Mouse (Mus musculus) kidney, embryonic 16.5 days (tissue): Measurements from ENCODE around the gene Tex21. TPM values are rescaled to one million over a fixed set of nuclear protein-coding genes. Genes with fewer than 3 reads are reported as not detected.
A peak's percentile ranks its signal among the peaks of the same experiment; 100 is the strongest.

Experiments
- ATAC-seq: fragments of 200-750 bp; cut with Nextera tagmentation; 2 replicates; pipeline ENCODE4 v1.8.0; 2017; ENCODE audit warnings: moderate TSS enrichment; ENCODE audit not compliant: low FRiP score, low TSS enrichment
- H3K27ac ChIP-seq: fragments of 300-500 bp; sonication (generic); 2 replicates; pipeline ENCODE4 v1.5.1; 2014; ENCODE audit warnings: low read length
- H3K27me3 ChIP-seq: fragments of 300-500 bp; sonication (generic); 2 replicates; pipeline ENCODE4 v1.6.1; 2014; ENCODE audit warnings: low read length, control low read depth, mixed read lengths; ENCODE audit not compliant: insufficient read depth
- H3K36me3 ChIP-seq: fragments of 300-500 bp; sonication (generic); 2 replicates; pipeline ENCODE4 v1.6.1; 2014; ENCODE audit warnings: low read length, control low read depth, mixed read lengths; ENCODE audit not compliant: insufficient read depth
- H3K4me1 ChIP-seq: fragments of 300-500 bp; sonication (generic); 2 replicates; pipeline ENCODE4 v1.6.1; 2014; ENCODE audit warnings: low read length, control low read depth, mixed read lengths; ENCODE audit not compliant: insufficient read depth
- H3K4me2 ChIP-seq: fragments of 300-500 bp; sonication (generic); replicated peaks from 2 replicates; pipeline ENCODE4 v1.6.1; 2014; ENCODE audit warnings: low read depth, low read length
- H3K4me3 ChIP-seq: fragments of 300-500 bp; sonication (generic); 2 replicates; pipeline ENCODE4 v1.5.1; 2014; ENCODE audit warnings: mild to moderate bottlenecking, low read length
- H3K9ac ChIP-seq: fragments of 300-500 bp; sonication (generic); replicated peaks from 2 replicates; pipeline ENCODE4 v1.6.1; 2014; ENCODE audit warnings: low read length
- H3K9me3 ChIP-seq: fragments of 300-500 bp; sonication (generic); 2 replicates; pipeline ENCODE4 v1.6.1; 2016; ENCODE audit warnings: low read length, control low read depth
- WGBS: fragments of 180-500 bp; shearing (Covaris S2); extraction: QIAGEN DNeasy Blood & Tissue Kit; methylation state at CpG from one replicate; pipeline ENCODE4 v1.1.7; 2014; 5-methylcytosine and 5-hydroxymethylcytosine counted together
- polyA plus RNA-seq: library from polyadenylated mRNA; unstranded; fragments of >200 nt; fragmentation: Nextera tagmentation; extraction: Ambion mirVana; gene quantifications from 2 replicates; pipeline ENCODE4 v1.2.1, GENCODE M21; 2015

Tex21 gene
- polyA plus RNA-seq, 1 experiment from 2014 or later = 0.10 TPM

DNA sequence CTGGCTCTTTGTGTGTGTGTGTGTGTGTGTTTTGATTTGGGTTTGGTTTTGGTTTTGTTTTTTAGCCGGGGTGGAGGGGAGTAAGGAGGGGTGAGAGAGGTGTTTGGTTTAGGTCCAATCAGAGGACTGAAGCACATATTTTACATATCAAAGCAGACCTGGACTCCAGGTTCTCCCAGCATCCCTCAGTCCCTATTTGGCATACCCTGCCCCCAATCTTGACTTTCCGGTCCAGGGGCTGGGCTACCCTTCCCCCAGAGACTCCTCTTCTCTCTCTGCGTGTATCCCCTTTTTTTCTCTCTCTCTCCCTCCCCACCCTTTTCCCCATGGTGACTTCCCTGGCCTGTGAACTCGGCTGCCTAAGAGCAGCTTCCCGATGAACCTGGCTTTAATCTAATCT lies 31.4 kb downstream of the Tex21 start:
- Histone ChIP-seq H3K27ac (no peak overlapping the region), H3K4me3 (no peak overlapping the region), H3K4me1 (no peaks in the 10 kb centered on the region; the same call in 1 of the 2 replicates), H3K9me3 (no peaks in the 10 kb centered on the region), H3K27me3 (no peaks in the 10 kb centered on the region), H3K9ac (no peak overlapping the region), H3K4me2 (no peak overlapping the region), H3K36me3 (no peaks in the 10 kb centered on the region)
- 32% methylated on average over 5 of the region's 5 CpGs for WGBS
- ATAC-seq = no peak

DNA sequence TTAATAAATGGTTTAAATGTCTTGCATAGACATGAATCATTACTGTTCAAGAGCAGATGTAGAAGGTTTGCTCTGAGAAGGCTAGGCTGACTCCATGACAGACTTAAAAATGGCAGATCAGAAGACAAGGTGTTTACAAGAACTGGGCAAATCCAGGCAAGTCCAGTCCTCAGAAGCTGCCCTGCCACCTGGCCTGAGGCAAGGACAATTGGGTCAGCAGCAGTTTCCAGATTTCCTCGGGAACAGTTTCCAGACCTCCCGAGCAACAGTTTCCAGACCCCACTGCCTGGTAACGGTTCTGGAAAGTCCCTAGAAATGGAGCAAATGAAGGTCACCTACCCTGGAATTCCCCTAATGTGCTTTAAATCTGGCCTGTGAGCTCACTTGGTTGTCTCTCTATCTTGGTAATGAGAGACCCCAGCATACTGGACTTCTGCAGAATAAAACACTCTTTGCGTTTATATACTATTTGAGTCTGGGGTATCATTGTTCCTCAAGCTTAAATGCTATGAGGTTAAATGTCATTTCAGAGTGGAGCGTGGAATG lies 37.0 kb downstream of the Tex21 start:
- ATAC-seq = no peak
- no peaks in the 10 kb centered on the region for H3K27me3 ChIP-seq
- H3K36me3 ChIP-seq = no peaks in the 10 kb centered on the region
- no peak overlapping the region for H3K27ac ChIP-seq
- no peak overlapping the region for H3K9ac ChIP-seq
- H3K4me3 ChIP-seq = no peak overlapping the region
- H3K4me1 ChIP-seq = no peaks in the 10 kb centered on the region
- WGBS = 94% methylated on average over 5 of the region's 5 CpGs
- H3K9me3 ChIP-seq = no peaks in the 10 kb centered on the region
- H3K4me2 ChIP-seq = no peak overlapping the region

DNA sequence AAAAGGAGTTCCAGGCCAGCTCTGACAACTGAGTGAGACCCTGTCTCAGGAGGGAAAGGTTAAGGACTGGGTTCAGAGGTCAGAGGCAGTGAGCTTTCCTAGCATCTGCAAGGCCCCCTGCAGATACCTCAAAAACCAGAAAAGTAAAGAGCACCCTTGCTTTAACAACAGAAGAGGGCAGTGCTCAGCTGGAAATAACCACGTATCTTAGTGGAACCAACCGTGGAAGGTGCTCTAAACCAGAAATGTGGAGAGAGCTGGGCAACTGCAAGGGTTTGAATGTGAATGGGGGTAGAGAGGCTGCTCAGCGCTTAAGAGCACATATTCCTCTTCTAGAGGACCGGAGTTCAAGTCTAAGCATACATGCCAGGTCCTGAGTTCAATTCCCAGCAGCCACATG lies 46.2 kb downstream of the Tex21 start:
- no peak overlapping the region for H3K9ac ChIP-seq
- no peak overlapping the region for H3K4me3 ChIP-seq
- no peaks in the 10 kb centered on the region for H3K27me3 ChIP-seq
- no peak for ATAC-seq
- no peaks in the 10 kb centered on the region for H3K36me3 ChIP-seq
- H3K27ac ChIP-seq = no peak overlapping the region
- no peaks in the 10 kb centered on the region for H3K9me3 ChIP-seq
- WGBS = 72% methylated on average over 4 of the region's 4 CpGs
- no peak overlapping the region for H3K4me2 ChIP-seq
- peaks cover 8% of the 10 kb centered on the region; the same call in 1 of the 2 replicates for H3K4me1 ChIP-seq

DNA sequence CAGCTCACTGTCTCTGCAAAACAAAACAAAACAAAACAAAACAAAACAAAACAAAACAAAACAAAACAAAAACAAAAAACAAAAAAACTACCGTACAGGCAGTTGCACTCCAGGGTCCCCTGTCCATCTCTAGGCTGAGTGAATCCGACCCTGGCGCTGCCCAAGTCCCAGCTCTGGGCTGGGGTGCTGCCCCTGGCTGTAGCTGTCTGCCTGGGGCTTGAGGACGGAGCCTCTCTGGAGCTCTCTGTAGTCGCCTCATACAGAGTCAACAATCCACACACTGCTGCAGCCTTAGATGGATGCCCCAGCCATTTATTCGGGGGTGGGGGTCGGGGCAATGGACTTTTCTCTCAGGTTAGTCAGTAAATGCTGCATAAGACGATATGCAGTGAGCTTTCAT lies 49.5 kb downstream of the Tex21 start:
- Histone ChIP-seq H3K4me2 (peak overlapping the region; percentile 96), H3K36me3 (no peaks in the 10 kb centered on the region), H3K4me1 (peaks cover 8% of the 10 kb centered on the region; the same call in 1 of the 2 replicates), H3K27ac (no peak overlapping the region), H3K27me3 (no peaks in the 10 kb centered on the region), H3K4me3 (peak overlapping the region; percentile 46; the same call in 1 of the 2 replicates), H3K9me3 (no peaks in the 10 kb centered on the region), H3K9ac (peak overlapping the region; percentile 58; the same call in 1 of the 2 replicates)
- 42% methylated on average over 8 of the region's 8 CpGs for WGBS
- ATAC-seq = peak; percentile 50

DNA sequence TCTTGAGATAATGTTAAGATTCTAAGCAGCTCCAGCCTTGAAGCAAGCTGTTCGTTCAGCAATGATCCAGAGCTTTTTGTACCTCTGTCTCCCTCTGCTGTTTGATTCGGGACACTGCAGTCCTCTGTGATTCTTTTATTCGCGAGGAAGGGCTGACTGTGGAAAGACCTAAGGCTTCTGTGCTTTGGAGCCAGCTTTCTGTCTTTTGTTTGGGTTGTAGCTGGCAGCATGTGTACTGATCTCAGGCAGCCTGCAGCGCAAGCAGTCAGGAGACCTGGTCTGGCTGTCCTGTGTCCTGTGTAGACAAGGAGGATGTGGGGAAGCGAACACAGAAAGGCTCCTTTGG lies 49.9 kb downstream of the Tex21 start:
- 6% methylated on average over 6 of the region's 6 CpGs for WGBS
- H3K4me3 ChIP-seq = peak overlapping the region; percentile 46
- peak; percentile 59 for ATAC-seq
- no peaks in the 10 kb centered on the region for H3K27me3 ChIP-seq
- no peak overlapping the region; the same call in 1 of the 2 replicates for H3K27ac ChIP-seq
- no peaks in the 10 kb centered on the region for H3K9me3 ChIP-seq
- H3K4me1 ChIP-seq = peaks cover 8% of the 10 kb centered on the region; the same call in 1 of the 2 replicates
- peak overlapping the region; percentile 96 for H3K4me2 ChIP-seq
- H3K36me3 ChIP-seq = no peaks in the 10 kb centered on the region
- peak overlapping the region; percentile 59 for H3K9ac ChIP-seq

DNA sequence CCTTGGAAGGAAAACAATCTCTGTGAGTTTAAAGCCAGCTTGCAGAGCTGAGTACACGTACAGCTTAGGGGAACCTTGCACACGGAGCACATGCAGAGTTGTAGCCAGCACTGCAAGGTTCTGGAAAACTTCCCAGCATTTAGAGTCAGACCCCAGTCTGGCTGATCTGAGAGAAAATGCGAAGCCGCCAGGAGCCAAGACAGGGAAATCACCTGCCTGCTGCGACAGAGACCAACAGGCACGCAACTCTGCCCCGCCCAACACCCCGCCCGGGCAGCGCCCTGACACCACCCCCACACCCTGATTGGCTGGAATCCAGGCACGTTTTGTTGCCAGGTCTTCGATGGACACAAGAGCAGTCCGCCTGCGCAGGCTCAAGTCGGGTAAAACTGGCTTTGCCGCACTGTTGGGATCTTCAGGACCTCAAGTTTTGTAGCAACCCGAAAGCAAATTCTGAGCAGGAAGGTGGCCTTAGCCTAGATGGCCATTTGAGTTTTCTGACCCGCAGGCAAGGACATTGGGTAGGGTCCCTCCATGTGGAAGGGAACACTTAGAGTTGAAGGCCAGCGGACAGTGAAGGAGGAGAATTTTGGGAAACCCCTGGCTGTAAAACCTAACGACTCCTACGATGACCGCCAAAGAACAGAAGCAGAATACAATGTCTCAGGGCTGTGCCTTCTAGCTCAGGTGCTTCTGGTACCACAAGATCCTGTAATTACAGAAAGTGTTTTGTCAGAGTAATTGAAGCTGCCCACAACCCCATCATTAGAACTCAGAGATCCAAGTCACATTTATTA lies 50.4 kb downstream of the Tex21 start:
- no peaks in the 10 kb centered on the region for H3K27me3 ChIP-seq
- under 1% methylated on average over 22 of the region's 22 CpGs for WGBS
- H3K9ac ChIP-seq = peak overlapping the region; percentile 59
- no peaks in the 10 kb centered on the region for H3K9me3 ChIP-seq
- H3K27ac ChIP-seq = peak overlapping the region; percentile 77
- peak overlapping the region; percentile 46 for H3K4me3 ChIP-seq
- peak; percentile 92 for ATAC-seq
- H3K4me1 ChIP-seq = peaks cover 8% of the 10 kb centered on the region; the same call in 1 of the 2 replicates
- H3K36me3 ChIP-seq = no peaks in the 10 kb centered on the region
- H3K4me2 ChIP-seq = peak overlapping the region; percentile 96

DNA sequence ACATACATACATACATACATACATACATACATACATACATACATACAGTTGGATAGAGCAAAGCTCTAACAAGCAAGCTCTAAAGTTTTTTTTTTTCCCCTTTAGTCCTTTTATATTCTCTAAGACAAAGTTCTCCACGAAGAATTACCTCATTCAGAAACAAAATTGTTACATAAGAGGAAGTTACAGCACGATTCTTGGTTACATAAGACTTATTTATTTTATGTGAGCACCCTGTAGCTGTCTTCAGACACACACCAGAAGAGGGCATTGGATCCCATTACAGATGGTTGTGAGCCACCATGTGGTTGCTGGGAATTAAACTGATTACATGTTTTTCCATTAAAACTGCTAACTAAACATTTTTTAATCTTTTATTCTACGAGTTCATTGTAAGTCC lies 52.0 kb downstream of the Tex21 start:
- H3K4me1 ChIP-seq = peaks cover 8% of the 10 kb centered on the region; the same call in 1 of the 2 replicates
- no peaks in the 10 kb centered on the region for H3K36me3 ChIP-seq
- H3K27ac ChIP-seq = no peak overlapping the region
- H3K4me2 ChIP-seq = no peak overlapping the region
- no peaks in the 10 kb centered on the region for H3K9me3 ChIP-seq
- WGBS = 71% methylated on average over 3 of the region's 3 CpGs
- H3K4me3 ChIP-seq = no peak overlapping the region
- H3K27me3 ChIP-seq = no peaks in the 10 kb centered on the region
- no peak overlapping the region for H3K9ac ChIP-seq
- ATAC-seq = no peak

DNA sequence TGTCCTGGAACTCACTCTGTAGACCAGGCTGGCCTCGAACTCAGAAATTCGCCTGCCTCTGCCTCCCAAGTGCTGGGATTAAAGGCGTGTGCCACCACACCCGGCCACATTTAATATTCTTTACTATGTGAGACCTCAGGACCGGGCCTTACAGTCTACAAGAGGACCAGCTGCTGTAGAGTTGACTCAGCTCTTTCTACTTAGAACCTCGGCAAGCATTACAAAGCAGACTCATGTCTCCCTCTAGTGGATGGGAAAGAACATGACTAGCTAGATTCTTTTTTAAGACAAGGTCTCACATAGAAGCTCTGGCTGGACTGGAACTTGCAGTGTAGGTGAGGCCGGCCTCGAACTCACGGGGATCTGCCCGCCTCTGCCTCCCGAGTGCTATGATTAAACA lies 55.6 kb downstream of the Tex21 start:
- peak; percentile 55; the same call in 1 of the 2 replicates for ATAC-seq
- peaks cover 2% of the 10 kb centered on the region; the same call in 1 of the 2 replicates for H3K4me1 ChIP-seq
- H3K36me3 ChIP-seq = no peaks in the 10 kb centered on the region
- no peak overlapping the region for H3K9ac ChIP-seq
- no peaks in the 10 kb centered on the region for H3K27me3 ChIP-seq
- WGBS = 41% methylated on average over 11 of the region's 11 CpGs
- H3K9me3 ChIP-seq = no peaks in the 10 kb centered on the region
- no peak overlapping the region for H3K4me2 ChIP-seq
- no peak overlapping the region for H3K4me3 ChIP-seq
- H3K27ac ChIP-seq = no peak overlapping the region

DNA sequence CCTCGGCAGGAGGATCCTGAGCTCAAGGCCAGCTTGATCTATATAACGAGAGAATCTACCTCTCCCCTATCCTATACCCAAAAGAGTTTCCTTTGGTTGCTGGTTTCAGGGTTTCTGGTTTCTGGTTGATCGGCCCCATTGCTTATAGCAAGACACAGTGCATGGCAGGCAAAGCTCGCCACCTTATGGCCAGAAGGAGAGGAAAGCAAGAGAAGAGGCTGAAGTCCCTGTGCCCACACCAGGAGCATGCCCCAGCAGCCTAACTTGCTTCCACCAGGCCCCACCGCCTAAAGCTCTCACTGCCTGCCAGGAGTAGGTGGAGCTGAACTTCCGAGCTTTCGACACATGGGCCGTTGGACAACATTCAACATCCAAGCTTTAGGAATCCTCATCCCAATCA lies 58.7 kb downstream of the Tex21 start:
- Histone ChIP-seq H3K4me3 (no peak overlapping the region), H3K36me3 (no peaks in the 10 kb centered on the region), H3K9ac (no peak overlapping the region), H3K27ac (no peak overlapping the region), H3K9me3 (no peaks in the 10 kb centered on the region), H3K4me2 (no peak overlapping the region), H3K4me1 (no peaks in the 10 kb centered on the region), H3K27me3 (no peaks in the 10 kb centered on the region)
- 36% methylated on average over 8 of the region's 8 CpGs for WGBS
- ATAC-seq = peak; percentile 76; the same call in 1 of the 2 replicates

DNA sequence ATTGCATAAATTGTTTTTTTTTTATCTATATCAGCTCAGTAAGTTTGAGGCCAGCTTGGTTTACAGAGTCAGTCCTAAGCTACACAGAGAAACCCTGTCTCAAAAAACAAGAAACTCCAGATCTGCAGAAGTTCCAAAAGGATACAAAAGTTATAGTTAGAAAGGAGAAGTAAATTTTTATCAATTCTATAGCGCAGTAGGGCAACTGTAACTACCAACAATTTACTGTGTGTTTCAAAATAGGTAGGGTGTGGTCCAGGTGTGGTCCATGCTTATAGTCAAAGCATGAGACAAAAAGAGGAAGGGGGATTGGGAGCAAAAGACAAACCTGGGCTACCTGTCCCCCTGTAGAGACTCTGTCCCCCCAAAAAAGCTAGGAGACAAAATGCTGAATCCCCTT lies 60.1 kb downstream of the Tex21 start:
- no peaks in the 10 kb centered on the region for H3K4me1 ChIP-seq
- no peaks in the 10 kb centered on the region for H3K9me3 ChIP-seq
- H3K36me3 ChIP-seq = no peaks in the 10 kb centered on the region
- no peak overlapping the region for H3K27ac ChIP-seq
- H3K4me2 ChIP-seq = no peak overlapping the region
- H3K9ac ChIP-seq = no peak overlapping the region
- ATAC-seq = no peak
- WGBS = 94% methylated on average over 1 of the region's 1 CpGs
- no peak overlapping the region for H3K4me3 ChIP-seq
- no peaks in the 10 kb centered on the region for H3K27me3 ChIP-seq
